Mouse (Mus musculus): Measurements from ENCODE around the gene Ctsr.
"Not testable (repeated sequence)": the region's sequence is repeated elsewhere in the genome, so short reads cannot be mapped to it uniquely, and the experiment has no call there.

Gene Ctsr

GRCm38 (mm10) chr13:61164156-61164555 lies at the start of gene Ctsr:
Gene Ctsr (minus strand): TSS chr13:61164256.
- no peak for DNase-seq

GRCm38 (mm10) chr13:61203310-61203709 lies 39.3 kb upstream of the Ctsr start, which contains the start of gene Cts6:
Gene Cts6 (minus strand): TSS chr13:61203410.
- DNase-seq: no peak

- DNase-seq: not testable (repeated sequence)
These were observed 21.3 kb upstream of the Ctsr start for GRCm38 (mm10) chr13:61185151-61185933.

GRCm38 (mm10) chr13:61164622-61165021 lies 566 bp upstream of the Ctsr start:
- DNase-seq: no peak
